Mouse (Mus musculus): ENCODE data around the gene Lactb. TPM values are rescaled to one million over a fixed set of nuclear protein-coding genes. Genes with fewer than 3 reads are reported as not detected.

Gene Lactb
- total RNA-seq (2014; rRNA removed) (37.0 and 41.4 TPM in 2 replicates), polyA plus RNA-seq (2012; rRNA removed) (24.4 and 33.6 TPM in 2 replicates)

GRCm38 (mm10) chr9:66975239-66975645 lies at the start of gene Lactb:
TSS of gene Lactb (minus strand) at chr9:66975484.
- no peak for TF ChIP-seq CTCF (IDR thresholded peaks at IDR 0.05; ENCODE audit: low read depth, low read length)
- peak; percentile 76 for TF ChIP-seq POLR2A (IDR thresholded peaks at IDR 0.05; ENCODE audit: extremely low read depth, insufficient read depth, low read length)
- no peaks in the 10 kb centered on the region for H3K4me1 ChIP-seq (ENCODE audit: control insufficient read depth, insufficient read depth, low read length)
- H3K27me3 ChIP-seq (ENCODE audit: control insufficient read depth, insufficient read depth, low read length) = no peaks in the 10 kb centered on the region
- peak within 1 kb of the TSS; percentile 91 for H3K9ac ChIP-seq (ENCODE audit: low read depth, low read length)
- H3K79me2 ChIP-seq (ENCODE audit: control insufficient read depth, insufficient read depth, low read length) = no peaks in the 10 kb centered on the region; the same call in 1 of the 2 replicates
- peak within 1 kb of the TSS; percentile 80 for H3K4me3 ChIP-seq (ENCODE audit: insufficient read depth, low read depth, low read length)
- DNase-seq (ENCODE audit: extremely low read depth, low read depth, low spot score) = peak; percentile 68
- WGBS = under 1% methylated on average over 32 of the region's 32 CpGs
- peaks cover 5% of the 10 kb centered on the region; the same call in 1 of the 2 replicates for H3K36me3 ChIP-seq (ENCODE audit: control insufficient read depth, insufficient read depth, low read length)
- H3K27ac ChIP-seq (replicated peaks; ENCODE audit: insufficient read depth, low read depth, low read length) = peak within 1 kb of the TSS; percentile 87

GRCm38 (mm10) chr9:67023371-67023770 lies 48.1 kb upstream of the Lactb start:
- 95% methylated on average over 9 of the region's 9 CpGs for WGBS
- DNase-seq (ENCODE audit: extremely low read depth, low read depth, low spot score) = no peak

GRCm38 (mm10) chr9:67020063-67020462 lies 44.8 kb upstream of the Lactb start:
- Histone ChIP-seq H3K9ac (ENCODE audit: low read depth, low read length) (no peak overlapping the region), H3K27ac (replicated peaks; ENCODE audit: insufficient read depth, low read depth, low read length) (no peak overlapping the region), H3K4me3 (ENCODE audit: insufficient read depth, low read depth, low read length) (no peak overlapping the region), H3K36me3 (ENCODE audit: control insufficient read depth, insufficient read depth, low read length) (no peaks in the 10 kb centered on the region; the same call in 1 of the 2 replicates), H3K79me2 (ENCODE audit: control insufficient read depth, insufficient read depth, low read length) (no peaks in the 10 kb centered on the region), H3K27me3 (ENCODE audit: control insufficient read depth, insufficient read depth, low read length) (no peaks in the 10 kb centered on the region), H3K4me1 (ENCODE audit: control insufficient read depth, insufficient read depth, low read length) (peaks cover 4% of the 10 kb centered on the region; the same call in 1 of the 2 replicates)
- TF ChIP-seq CTCF (IDR thresholded peaks at IDR 0.05; ENCODE audit: low read depth, low read length) (no peak), POLR2A (IDR thresholded peaks at IDR 0.05; ENCODE audit: extremely low read depth, insufficient read depth, low read length) (no peak)
- DNase-seq (ENCODE audit: extremely low read depth, low read depth, low spot score) = peak; percentile 53
- 6% methylated on average over 2 of the region's 2 CpGs for WGBS

More at GRCm38 (mm10) chr9:67023371-67023770, 48.1 kb upstream of the Lactb start:
- Histone ChIP-seq H3K27me3 (ENCODE audit: control insufficient read depth, insufficient read depth, low read length) (no peaks in the 10 kb centered on the region), H3K36me3 (ENCODE audit: control insufficient read depth, insufficient read depth, low read length) (peaks cover 4% of the 10 kb centered on the region; the same call in 1 of the 2 replicates), H3K27ac (replicated peaks; ENCODE audit: insufficient read depth, low read depth, low read length) (no peak overlapping the region), H3K4me3 (ENCODE audit: insufficient read depth, low read depth, low read length) (no peak overlapping the region), H3K4me1 (ENCODE audit: control insufficient read depth, insufficient read depth, low read length) (peaks cover 8% of the 10 kb centered on the region; the same call in 1 of the 2 replicates), H3K9ac (ENCODE audit: low read depth, low read length) (no peak overlapping the region), H3K79me2 (ENCODE audit: control insufficient read depth, insufficient read depth, low read length) (no peaks in the 10 kb centered on the region)
- no peak for TF ChIP-seq POLR2A (IDR thresholded peaks at IDR 0.05; ENCODE audit: extremely low read depth, insufficient read depth, low read length)
- TF ChIP-seq CTCF (IDR thresholded peaks at IDR 0.05; ENCODE audit: low read depth, low read length) = no peak

- H3K9ac ChIP-seq (ENCODE audit: low read depth, low read length) = no peak overlapping the region
- TF ChIP-seq CTCF (IDR thresholded peaks at IDR 0.05; ENCODE audit: low read depth, low read length) = no peak
- no peak for TF ChIP-seq POLR2A (IDR thresholded peaks at IDR 0.05; ENCODE audit: extremely low read depth, insufficient read depth, low read length)
- 61% methylated on average over 2 of the region's 2 CpGs for WGBS
- no peaks in the 10 kb centered on the region for H3K36me3 ChIP-seq (ENCODE audit: control insufficient read depth, insufficient read depth, low read length)
- H3K27me3 ChIP-seq (ENCODE audit: control insufficient read depth, insufficient read depth, low read length) = no peaks in the 10 kb centered on the region
- H3K27ac ChIP-seq (replicated peaks; ENCODE audit: insufficient read depth, low read depth, low read length) = no peak overlapping the region
- H3K4me1 ChIP-seq (ENCODE audit: control insufficient read depth, insufficient read depth, low read length) = no peaks in the 10 kb centered on the region
- no peak overlapping the region for H3K4me3 ChIP-seq (ENCODE audit: insufficient read depth, low read depth, low read length)
- no peaks in the 10 kb centered on the region for H3K79me2 ChIP-seq (ENCODE audit: control insufficient read depth, insufficient read depth, low read length)
- DNase-seq (ENCODE audit: extremely low read depth, low read depth, low spot score) = no peak
Measured at GRCm38 (mm10) chr9:67013501-67013900, 38.2 kb upstream of the Lactb start.

- Histone ChIP-seq H3K36me3 (ENCODE audit: control insufficient read depth, insufficient read depth, low read length) (no peaks in the 10 kb centered on the region), H3K27ac (replicated peaks; ENCODE audit: insufficient read depth, low read depth, low read length) (no peak overlapping the region), H3K27me3 (ENCODE audit: control insufficient read depth, insufficient read depth, low read length) (no peaks in the 10 kb centered on the region), H3K9ac (ENCODE audit: low read depth, low read length) (no peak overlapping the region), H3K4me1 (ENCODE audit: control insufficient read depth, insufficient read depth, low read length) (no peaks in the 10 kb centered on the region), H3K4me3 (ENCODE audit: insufficient read depth, low read depth, low read length) (no peak overlapping the region), H3K79me2 (ENCODE audit: control insufficient read depth, insufficient read depth, low read length) (no peaks in the 10 kb centered on the region)
- DNase-seq (ENCODE audit: extremely low read depth, low read depth, low spot score) = no peak
- TF ChIP-seq CTCF (IDR thresholded peaks at IDR 0.05; ENCODE audit: low read depth, low read length) (no peak), POLR2A (IDR thresholded peaks at IDR 0.05; ENCODE audit: extremely low read depth, insufficient read depth, low read length) (no peak)
- 78% methylated on average over 3 of the region's 3 CpGs for WGBS
Measured at GRCm38 (mm10) chr9:67012470-67012869, 37.2 kb upstream of the Lactb start.

GRCm38 (mm10) chr9:67011483-67011882 lies 36.2 kb upstream of the Lactb start:
- no peaks in the 10 kb centered on the region for H3K4me1 ChIP-seq (ENCODE audit: control insufficient read depth, insufficient read depth, low read length)
- H3K4me3 ChIP-seq (ENCODE audit: insufficient read depth, low read depth, low read length) = no peak overlapping the region
- H3K27ac ChIP-seq (replicated peaks; ENCODE audit: insufficient read depth, low read depth, low read length) = no peak overlapping the region
- no peaks in the 10 kb centered on the region for H3K27me3 ChIP-seq (ENCODE audit: control insufficient read depth, insufficient read depth, low read length)
- H3K79me2 ChIP-seq (ENCODE audit: control insufficient read depth, insufficient read depth, low read length) = no peaks in the 10 kb centered on the region
- H3K36me3 ChIP-seq (ENCODE audit: control insufficient read depth, insufficient read depth, low read length) = no peaks in the 10 kb centered on the region
- 39% methylated on average over 9 of the region's 9 CpGs for WGBS
- no peak overlapping the region for H3K9ac ChIP-seq (ENCODE audit: low read depth, low read length)
- TF ChIP-seq CTCF (IDR thresholded peaks at IDR 0.05; ENCODE audit: low read depth, low read length) (no peak), POLR2A (IDR thresholded peaks at IDR 0.05; ENCODE audit: extremely low read depth, insufficient read depth, low read length) (no peak)
- no peak for DNase-seq (ENCODE audit: extremely low read depth, low read depth, low spot score)
